Mouse (Mus musculus): Measurements from ENCODE around the gene Opn1sw.

DNA sequence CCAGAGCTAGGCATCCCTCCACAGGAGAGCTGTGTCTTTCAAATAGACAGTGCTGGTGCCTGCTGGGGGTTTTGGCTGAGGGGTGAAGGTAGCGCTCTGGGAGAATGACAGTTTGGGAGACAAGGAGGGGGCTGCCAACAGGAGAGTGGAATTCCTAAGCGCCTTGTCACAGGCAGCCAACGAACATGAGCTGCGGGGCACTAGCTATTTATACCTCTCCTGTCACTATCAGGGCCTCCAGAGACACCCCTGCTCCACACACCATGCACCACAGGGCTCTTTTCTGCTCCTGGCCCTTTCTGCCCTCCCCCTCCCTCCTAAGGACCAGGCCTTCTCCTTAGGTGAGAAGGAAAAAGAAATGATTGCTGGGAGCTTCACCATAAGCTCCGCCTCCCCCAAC, 43.2 kb upstream of the Opn1sw start:
- no peak for TF ChIP-seq POLR2A (IDR thresholded peaks at IDR 0.05; ENCODE audit: insufficient read depth, low read length)
- TF ChIP-seq CTCF (IDR thresholded peaks at IDR 0.05; ENCODE audit: low read depth, low read length), result no peak
